Mouse (Mus musculus) kidney, postnatal 0 days (tissue): Measurements from ENCODE around the gene Abhd4. TPM values are rescaled to one million over a fixed set of nuclear protein-coding genes. Genes with fewer than 3 reads are reported as not detected.

Experiments
- ATAC-seq: fragments of 200-750 bp; cut with Nextera tagmentation; replicated peaks from 2 replicates; pipeline ENCODE4 v1.8.0; 2017; ENCODE audit warnings: low read depth, moderate number of reproducible peaks, moderate TSS enrichment, moderate library complexity; ENCODE audit not compliant: low FRiP score
- DNase-seq: peaks from one replicate; pipeline ENCODE4 v3.0.0-alpha.2; 2016; ENCODE audit warnings: low spot score
- H3K27ac ChIP-seq: fragments of 300-500 bp; sonication (generic); 2 replicates; pipeline ENCODE4 v1.5.1; 2014; ENCODE audit warnings: mild to moderate bottlenecking
- H3K27me3 ChIP-seq: fragments of 300-500 bp; sonication (generic); 2 replicates; pipeline ENCODE4 v1.6.1; 2014; ENCODE audit warnings: low read length, mixed read lengths; ENCODE audit not compliant: insufficient read depth
- H3K36me3 ChIP-seq: fragments of 300-500 bp; sonication (generic); 2 replicates; pipeline ENCODE4 v1.6.1; 2014; ENCODE audit warnings: low read length, mixed read lengths; ENCODE audit not compliant: insufficient read depth
- H3K4me1 ChIP-seq: fragments of 300-500 bp; sonication (generic); replicated peaks from 2 replicates; pipeline ENCODE4 v1.6.1; 2014; ENCODE audit warnings: antibody characterized with exemption, low read length, mixed read lengths; ENCODE audit not compliant: insufficient read depth
- H3K4me2 ChIP-seq: fragments of 300-500 bp; sonication (generic); 2 replicates; pipeline ENCODE4 v1.6.1; 2014; ENCODE audit warnings: mild to moderate bottlenecking, low read length, moderate library complexity, mixed read lengths
- H3K4me3 ChIP-seq: fragments of 300-500 bp; sonication (generic); replicated peaks from 2 replicates; pipeline ENCODE4 v1.5.1; 2014; ENCODE audit warnings: low read depth, low read length
- H3K9ac ChIP-seq: fragments of 300-500 bp; sonication (generic); 2 replicates; pipeline ENCODE4 v1.6.1; 2014; ENCODE audit warnings: low read depth, low read length
- H3K9me3 ChIP-seq: fragments of 300-500 bp; sonication (generic); replicated peaks from 2 replicates; pipeline ENCODE4 v1.6.1; 2016; ENCODE audit warnings: low read length, inconsistent platforms, mixed read lengths
- CTCF ChIP-seq: IDR thresholded peaks from 2 replicates; pipeline ENCODE4 v1.5.1; 2016; ENCODE audit warnings: antibody characterized with exemption, low read depth, mild to moderate bottlenecking, moderate library complexity
- WGBS: fragments of 180-500 bp; shearing (Covaris S2); extraction: QIAGEN DNeasy Blood & Tissue Kit; methylation state at CpG from one replicate; pipeline ENCODE4 v1.1.7; 2014; 5-methylcytosine and 5-hydroxymethylcytosine counted together
- polyA plus RNA-seq: library from polyadenylated mRNA; unstranded; fragments of >200 nt; fragmentation: Nextera tagmentation; extraction: Ambion mirVana; gene quantifications from 2 replicates; pipeline ENCODE4 v1.2.1, GENCODE M21; 2015

The Abhd4 gene
- polyA plus RNA-seq, 1 experiment from 2014 or later: 80.9 TPM

DNA sequence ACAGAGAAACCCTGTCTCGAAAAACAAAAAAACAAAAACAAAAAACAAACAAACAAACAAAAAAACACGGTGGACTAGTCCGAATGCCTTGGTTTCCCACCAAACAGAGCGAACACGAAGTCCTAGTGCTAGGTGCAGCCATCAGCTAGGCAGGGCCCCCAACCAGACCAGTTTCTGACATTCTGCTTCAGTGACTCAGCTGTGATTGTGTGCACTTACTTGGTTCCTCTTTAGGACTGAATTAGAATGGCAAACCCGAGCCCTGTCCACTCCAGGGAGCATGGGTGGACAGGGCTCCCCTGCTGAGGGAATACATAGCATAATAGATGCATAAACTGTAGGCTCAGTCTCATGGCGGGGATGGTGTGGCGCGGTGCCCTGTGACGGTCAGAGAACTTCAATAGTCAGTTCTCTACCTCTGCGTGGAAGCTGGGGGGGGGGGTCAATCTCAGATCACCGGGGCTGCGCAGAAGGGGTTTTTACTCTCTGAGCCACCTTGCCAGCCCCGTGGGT is 23.3 kb upstream of the Abhd4 start:
- no peak overlapping the region for H3K4me3 ChIP-seq

DNA sequence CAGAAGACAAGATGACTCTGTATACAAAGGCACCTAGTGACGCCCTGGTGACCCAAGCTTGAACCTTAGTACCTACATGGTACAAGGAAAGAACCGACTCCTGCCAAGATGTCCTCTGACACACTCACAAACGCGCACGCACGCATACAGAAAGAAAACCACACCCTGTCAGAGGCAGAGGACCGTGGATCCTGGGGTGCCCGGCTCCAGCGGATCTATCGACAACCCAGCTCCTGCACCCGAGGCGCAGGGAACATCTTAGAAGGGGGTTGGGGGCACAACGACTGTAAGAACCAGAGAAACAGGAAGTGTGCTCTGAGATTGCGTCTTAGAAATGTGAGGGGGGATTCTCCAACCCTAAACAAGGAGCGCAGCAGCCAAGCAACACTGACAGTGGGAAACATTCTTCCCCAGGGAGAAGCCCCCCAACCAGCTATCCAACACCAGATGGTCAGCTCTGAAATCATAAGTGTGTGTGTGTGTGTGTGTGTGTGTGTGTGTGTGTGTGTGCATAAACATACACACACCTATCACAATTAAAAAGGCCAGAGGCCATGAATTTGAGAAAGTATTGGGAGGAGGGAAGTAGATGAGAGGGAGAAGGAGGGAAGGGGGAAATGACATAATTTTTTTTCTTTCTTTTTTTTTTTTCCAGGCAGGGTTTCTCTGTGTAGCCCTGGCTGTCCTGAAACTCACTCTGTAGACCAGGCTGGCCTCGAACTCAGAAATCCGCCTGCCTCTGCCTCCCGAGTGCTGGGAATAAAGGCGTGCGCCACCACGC is 22.6 kb upstream of the Abhd4 start:
- Histone ChIP-seq H3K27me3 (no peaks in the 10 kb centered on the region), H3K9me3 (no peaks in the 10 kb centered on the region), H3K36me3 (peaks cover 5% of the 10 kb centered on the region; the same call in 1 of the 2 replicates), H3K27ac (no peak overlapping the region), H3K9ac (no peak overlapping the region), H3K4me2 (no peak overlapping the region), H3K4me3 (no peak overlapping the region), H3K4me1 (peaks cover 21% of the 10 kb centered on the region)
- ATAC-seq (no peak), DNase-seq (no peak)
- no peak for TF ChIP-seq CTCF
- 80% methylated on average over 21 of the region's 21 CpGs for WGBS

More for the DNA sequence above, 23.3 kb upstream of the Abhd4 start:
- H3K4me2 ChIP-seq: no peak overlapping the region
- DNase-seq (no peak), ATAC-seq (no peak)
- H3K27ac ChIP-seq: no peak overlapping the region
- peaks cover 21% of the 10 kb centered on the region for H3K4me1 ChIP-seq
- H3K27me3 ChIP-seq: no peaks in the 10 kb centered on the region
- H3K9me3 ChIP-seq: no peaks in the 10 kb centered on the region
- WGBS: 88% methylated on average over 14 of the region's 14 CpGs
- no peak overlapping the region for H3K9ac ChIP-seq
- no peaks in the 10 kb centered on the region for H3K36me3 ChIP-seq
- no peak for TF ChIP-seq CTCF

DNA sequence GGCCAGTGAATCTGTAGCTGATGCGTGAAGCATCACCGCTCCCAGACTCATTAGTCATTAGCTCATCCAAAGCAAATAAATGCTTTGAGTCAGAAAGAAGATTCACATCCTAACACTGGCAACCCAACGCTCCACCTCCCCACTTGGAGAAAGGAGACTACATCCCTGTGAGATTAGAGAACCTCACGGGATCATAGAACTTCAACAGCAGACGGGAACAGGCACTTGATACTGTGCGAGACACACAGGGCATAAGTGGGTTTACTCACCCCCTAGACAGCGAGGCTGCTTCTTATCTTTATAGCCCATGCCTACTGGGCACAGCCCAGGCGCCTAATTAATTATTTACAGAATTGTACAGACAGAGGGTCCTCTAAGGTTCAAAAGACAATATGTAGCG is 21.8 kb upstream of the Abhd4 start:
- WGBS: 33% methylated on average over 9 of the region's 9 CpGs
- Histone ChIP-seq H3K36me3 (peaks cover 5% of the 10 kb centered on the region; the same call in 1 of the 2 replicates), H3K27me3 (no peaks in the 10 kb centered on the region), H3K4me2 (no peak overlapping the region), H3K4me3 (no peak overlapping the region), H3K9me3 (no peaks in the 10 kb centered on the region), H3K9ac (no peak overlapping the region), H3K27ac (no peak overlapping the region), H3K4me1 (peaks cover 19% of the 10 kb centered on the region)
- no peak for TF ChIP-seq CTCF
- DNase-seq: no peak
- ATAC-seq: 0 out of 2 replicates have a peak, but pooled peaks have one; percentile 9

DNA sequence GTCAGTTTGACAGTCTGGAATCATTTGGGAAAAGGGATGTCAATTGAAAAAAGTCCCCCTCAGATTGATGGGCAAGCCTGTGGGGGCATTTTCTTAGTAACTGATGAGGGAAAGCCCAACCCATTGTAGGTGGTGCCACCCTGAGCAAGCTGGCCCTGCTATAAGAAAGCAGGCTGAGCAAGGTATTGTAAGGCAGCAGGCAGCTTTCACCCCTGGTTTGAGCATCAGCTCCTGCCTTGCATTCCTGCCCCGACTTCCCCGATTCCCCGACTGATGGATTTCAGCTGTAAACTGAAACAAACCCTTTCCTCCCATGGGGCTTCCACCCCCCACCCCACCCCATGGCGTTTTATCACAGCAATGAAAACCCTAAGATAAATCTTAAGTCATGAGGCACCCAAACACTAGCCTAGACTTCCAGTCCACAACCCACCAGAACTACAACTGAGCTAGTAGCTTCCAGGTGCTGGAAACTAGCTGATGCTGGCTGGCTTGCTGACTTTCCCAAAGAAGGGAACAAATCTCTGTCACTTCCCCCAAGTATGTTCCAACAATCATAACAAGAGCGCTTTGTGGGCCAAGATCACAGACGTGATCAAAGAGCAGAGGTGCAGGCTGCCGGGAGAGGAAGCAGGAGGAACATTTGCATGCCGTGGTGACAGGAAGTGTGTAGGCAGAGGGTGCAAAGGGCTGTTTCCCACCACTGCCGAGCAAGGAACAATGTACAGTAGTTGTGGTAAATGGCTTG is 21.0 kb upstream of the Abhd4 start:
- TF ChIP-seq CTCF: no peak
- no peak overlapping the region for H3K4me3 ChIP-seq
- 3% methylated on average over 9 of the region's 9 CpGs for WGBS
- peak; percentile 87 for DNase-seq
- peaks cover 16% of the 10 kb centered on the region for H3K4me1 ChIP-seq
- peak overlapping the region; percentile 84 for H3K27ac ChIP-seq
- no peak; the same call in 1 of the 2 replicates for ATAC-seq
- no peaks in the 10 kb centered on the region for H3K9me3 ChIP-seq
- H3K36me3 ChIP-seq: peaks cover 5% of the 10 kb centered on the region; the same call in 1 of the 2 replicates
- H3K4me2 ChIP-seq: peak overlapping the region; percentile 31
- no peaks in the 10 kb centered on the region for H3K27me3 ChIP-seq
- H3K9ac ChIP-seq: no peak overlapping the region

DNA sequence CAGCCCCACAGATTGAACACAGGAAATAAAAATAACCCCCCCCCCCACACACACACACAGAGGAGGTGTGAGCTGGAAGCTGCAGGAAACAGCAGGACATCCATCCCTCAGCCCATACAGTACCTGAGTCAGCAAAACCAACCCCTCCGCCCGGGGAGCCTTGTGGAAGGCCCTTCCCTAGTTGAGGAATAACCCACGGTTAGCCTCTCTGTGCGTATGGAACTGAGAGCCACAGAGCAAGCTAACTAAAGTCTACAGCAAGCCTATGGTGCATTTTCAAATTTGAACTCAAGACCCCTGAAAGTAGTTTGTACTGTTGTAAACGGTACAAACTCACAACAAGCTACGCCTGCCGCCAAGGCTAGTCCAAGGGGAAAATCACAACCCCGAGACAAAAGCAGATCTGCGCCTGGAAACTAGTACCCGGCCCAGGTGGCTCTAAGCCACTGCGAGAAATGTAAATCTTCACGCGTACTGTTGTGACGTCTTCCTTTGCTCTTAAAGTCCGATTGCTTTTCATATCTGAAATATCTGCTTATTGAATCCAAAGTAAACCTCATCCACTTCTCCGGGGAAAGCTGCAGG is 20.3 kb upstream of the Abhd4 start:
- Histone ChIP-seq H3K4me1 (peaks cover 16% of the 10 kb centered on the region), H3K27me3 (no peaks in the 10 kb centered on the region), H3K4me2 (peak overlapping the region; percentile 31), H3K4me3 (no peak overlapping the region), H3K9me3 (no peaks in the 10 kb centered on the region), H3K9ac (0 out of 2 replicates have a peak overlapping the region, but pooled peaks have one; percentile 37), H3K36me3 (peaks cover 5% of the 10 kb centered on the region; the same call in 1 of the 2 replicates), H3K27ac (peak overlapping the region; percentile 84)
- WGBS: 46% methylated on average over 16 of the region's 16 CpGs
- no peak for DNase-seq
- TF ChIP-seq CTCF: no peak
- ATAC-seq: no peak
